Mouse (Mus musculus): ENCODE data around the gene Foxj3. TPM values are rescaled to one million over a fixed set of nuclear protein-coding genes. Genes with fewer than 3 reads are reported as not detected.

Foxj3 gene
- total RNA-seq, 2 experiments from 2014 or later, result 33.9 to 58.3 TPM

DNA sequence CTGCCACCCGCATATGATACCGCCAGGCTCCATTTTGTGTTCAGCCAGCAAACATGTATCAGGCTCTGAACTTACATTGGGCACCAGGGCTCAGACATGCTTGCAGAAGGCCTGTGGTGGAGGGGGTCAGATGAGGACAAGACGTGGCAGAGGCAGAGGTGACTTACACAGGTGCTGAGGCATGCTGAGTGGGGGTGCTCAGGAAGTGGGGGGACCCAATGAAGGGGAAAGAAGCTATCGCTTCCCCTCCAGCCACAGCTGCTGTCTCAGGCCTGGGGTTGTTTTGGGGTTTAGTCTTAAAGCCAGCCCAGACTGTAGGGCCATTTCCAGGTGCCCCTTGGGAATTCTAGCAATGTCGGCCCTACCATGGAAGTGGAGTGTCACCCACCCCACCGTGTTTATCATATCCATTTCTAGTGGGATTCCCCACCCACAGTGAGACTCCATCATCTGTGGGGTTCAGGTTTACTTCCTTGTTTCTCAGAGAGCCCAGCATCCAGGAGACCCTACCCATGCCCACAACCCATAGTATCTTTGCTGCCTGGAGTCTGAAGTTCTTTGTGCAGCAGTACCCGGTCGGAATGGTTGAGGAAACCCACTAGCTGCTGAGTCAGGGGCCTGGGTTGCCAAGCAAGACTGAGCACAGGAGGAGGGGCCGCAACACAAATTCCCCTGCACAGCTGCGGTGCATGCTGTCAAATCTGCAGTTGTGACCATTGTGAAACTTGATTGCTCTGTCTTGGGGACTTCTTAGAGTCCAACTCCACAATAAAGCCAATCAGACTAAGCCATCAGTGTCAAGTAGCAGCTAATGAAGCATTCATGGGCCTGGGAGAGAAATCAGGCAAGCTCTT, 132.8 kb downstream of the Foxj3 start:
- no peak for ATAC-seq (replicated peaks; ENCODE audit: low FRiP score, low TSS enrichment, poor library complexity, severe bottlenecking)

DNA sequence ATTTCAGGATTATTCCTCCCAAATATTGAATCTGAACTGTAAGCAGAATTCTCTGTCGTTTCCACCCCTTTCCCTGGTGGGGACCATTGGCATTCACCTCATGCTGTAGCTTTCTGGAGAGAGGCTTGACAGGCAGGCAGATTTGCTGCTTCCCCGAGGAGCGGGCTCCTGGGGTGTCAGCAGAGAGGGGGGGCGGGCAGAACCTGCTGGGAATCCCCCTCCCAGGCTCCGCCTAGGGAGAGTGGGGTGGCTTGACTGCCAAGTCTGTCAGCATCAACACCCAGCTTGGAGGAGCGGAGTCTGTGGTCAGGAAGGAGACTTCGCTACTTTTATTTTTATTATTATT, 133.4 kb downstream of the Foxj3 start:
- ATAC-seq (replicated peaks; ENCODE audit: low FRiP score, low TSS enrichment, poor library complexity, severe bottlenecking), result no peak

DNA sequence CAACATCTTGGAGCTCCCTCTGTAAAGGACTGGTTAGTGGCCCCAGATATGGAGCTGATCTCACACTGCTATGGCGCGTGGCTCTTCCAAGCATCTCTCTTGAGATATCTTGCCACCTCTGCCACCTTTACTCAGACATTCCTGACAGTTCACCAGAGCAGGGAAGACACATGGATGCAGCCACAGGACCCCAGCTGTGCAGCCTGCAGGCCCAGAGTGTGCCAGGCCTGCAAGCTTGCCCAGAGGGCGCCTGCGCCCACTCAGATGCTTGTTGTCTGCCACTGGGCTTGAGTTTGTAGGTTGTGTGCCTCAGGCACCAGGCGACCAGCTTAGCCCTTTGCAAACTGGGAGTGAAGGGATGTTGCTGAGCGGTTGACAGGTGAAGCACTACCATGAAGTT, 133.9 kb downstream of the Foxj3 start:
- no peak for ATAC-seq (replicated peaks; ENCODE audit: low FRiP score, low TSS enrichment, poor library complexity, severe bottlenecking)

DNA sequence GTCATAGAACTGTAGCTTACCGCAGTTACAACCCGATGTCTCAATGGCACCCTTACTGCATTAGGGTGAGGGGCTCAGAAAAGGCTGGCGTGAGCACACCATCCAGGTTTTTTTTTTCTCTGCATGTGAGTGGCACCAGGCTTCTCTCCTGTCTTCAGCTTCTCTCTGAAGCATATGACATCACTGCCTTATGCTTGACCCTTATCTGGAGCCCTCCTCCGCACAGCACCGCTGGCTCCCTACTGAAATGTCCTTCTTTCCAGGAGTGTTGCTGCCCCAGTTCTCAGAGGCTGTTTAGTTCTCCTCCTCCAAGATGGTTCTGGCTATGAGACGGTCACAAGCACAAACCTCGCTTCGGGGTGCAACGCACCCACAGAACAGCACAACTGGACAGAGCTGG, 134.4 kb downstream of the Foxj3 start:
- no peak for ATAC-seq (replicated peaks; ENCODE audit: low FRiP score, low TSS enrichment, poor library complexity, severe bottlenecking)

DNA sequence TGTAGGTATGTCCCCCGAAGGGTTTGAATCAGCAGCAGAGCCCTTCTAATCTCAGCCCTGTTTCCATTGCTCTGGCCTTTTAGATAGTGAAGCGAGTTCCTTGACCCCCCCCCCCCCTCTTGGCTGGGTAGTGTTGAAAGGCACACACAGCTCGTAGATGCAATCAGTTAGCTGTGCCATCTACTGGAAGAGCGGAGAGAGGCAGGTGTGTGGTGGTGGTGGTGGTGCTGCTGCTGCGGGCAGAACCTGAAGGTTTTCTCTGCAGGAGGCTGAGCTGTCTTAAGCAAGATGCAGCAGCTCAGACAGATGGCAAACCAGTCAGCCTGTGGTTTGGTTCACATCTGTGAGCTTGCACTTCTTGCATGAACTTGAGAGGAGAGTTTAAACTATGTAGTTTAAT, 135.9 kb downstream of the Foxj3 start:
- ATAC-seq (replicated peaks; ENCODE audit: low FRiP score, low TSS enrichment, poor library complexity, severe bottlenecking), result 0 out of 2 replicates have a peak, but pooled peaks have one; percentile 49

Other genes starting within 250 kb of the Foxj3 start
- gene Ybx1, start 242.4 kb upstream of the Foxj3 start, total RNA-seq (2014; fragmentation: Nextera tagmentation), result 1,098 and 1,257 TPM in 2 replicates
- 1,610 and 1,654 TPM in 2 replicates for gene Ybx1, start 242.4 kb upstream of the Foxj3 start, total RNA-seq (2017)
- gene Ppih, start 216.5 kb upstream of the Foxj3 start, total RNA-seq (2014; fragmentation: Nextera tagmentation), result 158 and 164 TPM in 2 replicates
- gene Ppih, start 216.5 kb upstream of the Foxj3 start, total RNA-seq (2017), result 164 and 168 TPM in 2 replicates
- 0.27 TPM in 1 of 2 replicates, not detected in the other for gene Ccdc30, start 121.5 kb upstream of the Foxj3 start, total RNA-seq (2014; fragmentation: Nextera tagmentation)
- 0.50 and 2.9 TPM in 2 replicates for gene Ccdc30, start 121.5 kb upstream of the Foxj3 start, total RNA-seq (2017)
- 6.3 and 13.0 TPM in 2 replicates for gene Ppcs, start 114.6 kb upstream of the Foxj3 start, total RNA-seq (2014; fragmentation: Nextera tagmentation)
- 3.8 and 4.8 TPM in 2 replicates for gene Ppcs, start 114.6 kb upstream of the Foxj3 start, total RNA-seq (2017)
- gene Zmynd12, start 114.2 kb upstream of the Foxj3 start, total RNA-seq (2014; fragmentation: Nextera tagmentation), result not detected in 2 replicates
- gene Zmynd12, start 114.2 kb upstream of the Foxj3 start, total RNA-seq (2017), result not detected in 2 replicates
- gene Rimkla, start 44.4 kb upstream of the Foxj3 start, total RNA-seq (2014; fragmentation: Nextera tagmentation), result not detected in 2 replicates
- gene Rimkla, start 44.4 kb upstream of the Foxj3 start, total RNA-seq (2017), result not detected in 2 replicates
- 1.5 TPM in 1 of 2 replicates, not detected in the other for gene Frg2f1, start 2.5 kb downstream of the Foxj3 start, total RNA-seq (2014; fragmentation: Nextera tagmentation)
- 0.28 and 1.7 TPM in 2 replicates for gene Frg2f1, start 2.5 kb downstream of the Foxj3 start, total RNA-seq (2017)
- gene Guca2a, start 100.7 kb downstream of the Foxj3 start, total RNA-seq (2014; fragmentation: Nextera tagmentation), result not detected in 2 replicates
- gene Guca2a, start 100.7 kb downstream of the Foxj3 start, total RNA-seq (2017), result not detected in 2 replicates
- not detected in 2 replicates for gene Guca2b, start 122.0 kb downstream of the Foxj3 start, total RNA-seq (2014; fragmentation: Nextera tagmentation)
- not detected in 2 replicates for gene Guca2b, start 122.0 kb downstream of the Foxj3 start, total RNA-seq (2017)
- gene Hivep3, start 196.8 kb downstream of the Foxj3 start, total RNA-seq (2014; fragmentation: Nextera tagmentation), result 2.7 and 2.9 TPM in 2 replicates
- gene Hivep3, start 196.8 kb downstream of the Foxj3 start, total RNA-seq (2017), result 1.6 and 2.5 TPM in 2 replicates

Measured in megakaryocyte-erythroid progenitor cell, adult 5-6 weeks (primary cell).